Mouse (Mus musculus) common myeloid progenitor, adult 5-6 weeks (primary cell): Measurements from ENCODE around the gene Aff1. TPM values are rescaled to one million over a fixed set of nuclear protein-coding genes. Genes with fewer than 3 reads are reported as not detected.

ENCODE experiments used
- ATAC-seq: replicated peaks from 2 replicates; pipeline ENCODE4 v1.8.0; 2016; ENCODE audit warnings: low read depth, mild to moderate bottlenecking, moderate TSS enrichment, inconsistent platforms; ENCODE audit not compliant: poor library complexity, severe bottlenecking
- total RNA-seq: library from RNA; stranded (forward); fragments of 200-1000, 187-1606 nt; gene quantifications from 2 replicates; pipeline ENCODE4 v1.2.3, GENCODE M21; 2017

Aff1 gene
- total RNA-seq, 1 experiment from 2014 or later = 31.8 TPM

GRCm38 (mm10) chr5:103724384-103724783 lies 32.2 kb downstream of the Aff1 start:
- no peak for ATAC-seq

GRCm38 (mm10) chr5:103724823-103725222 lies 32.6 kb downstream of the Aff1 start:
- no peak for ATAC-seq

- peak; percentile 58 for ATAC-seq
Measured at GRCm38 (mm10) chr5:103725268-103726149, 33.3 kb downstream of the Aff1 start.

GRCm38 (mm10) chr5:103726281-103726938 lies 34.2 kb downstream of the Aff1 start:
- 0 out of 2 replicates have a peak, but pooled peaks have one; percentile 6 for ATAC-seq

- ATAC-seq = no peak
Measured at GRCm38 (mm10) chr5:103727777-103728395, 35.7 kb downstream of the Aff1 start.

GRCm38 (mm10) chr5:103729225-103729624 lies 37.1 kb downstream of the Aff1 start:
- no peak for ATAC-seq

- ATAC-seq = no peak
Measured at GRCm38 (mm10) chr5:103730142-103730541, 38.0 kb downstream of the Aff1 start.

GRCm38 (mm10) chr5:103730727-103731126 lies 38.6 kb downstream of the Aff1 start:
- ATAC-seq = no peak

GRCm38 (mm10) chr5:103732581-103732980 lies 40.4 kb downstream of the Aff1 start:
- ATAC-seq = peak; percentile 64

- ATAC-seq = peak; percentile 19; the same call in 1 of the 2 replicates
Measured at GRCm38 (mm10) chr5:103735411-103736112, 43.4 kb downstream of the Aff1 start.

- no peak for ATAC-seq
Measured at GRCm38 (mm10) chr5:103736553-103737207, 44.5 kb downstream of the Aff1 start.

- ATAC-seq = peak; percentile 75
Measured at GRCm38 (mm10) chr5:103737208-103738066, 45.3 kb downstream of the Aff1 start.

- ATAC-seq = no peak
Measured at GRCm38 (mm10) chr5:103738509-103738908, 46.3 kb downstream of the Aff1 start.

GRCm38 (mm10) chr5:103739163-103739562 lies 47.0 kb downstream of the Aff1 start:
- no peak for ATAC-seq

- ATAC-seq = no peak
Measured at GRCm38 (mm10) chr5:103740093-103740902, 48.1 kb downstream of the Aff1 start.

GRCm38 (mm10) chr5:103740903-103741246 lies 48.7 kb downstream of the Aff1 start:
- ATAC-seq = no peak

GRCm38 (mm10) chr5:103741443-103741842 lies 49.3 kb downstream of the Aff1 start:
- no peak for ATAC-seq

GRCm38 (mm10) chr5:103741992-103742391 lies 49.8 kb downstream of the Aff1 start:
- ATAC-seq = peak; percentile 29; the same call in 1 of the 2 replicates
